In genomic region chr16:6829892-6830524, GRCm38 (mm10) we compare ENCODE assay signal across 28 mouse cellular contexts.
"Had no signal": no experiment of that assay in that cellular context is flagged by ENCODE, and none has a peak within 500 bp of the region (broad histone marks: within the 10 kb centered on the region; RNA-seq: fewer than 3 reads in every experiment).

No protein-coding gene starts in this region.

- H3K27me3 ChIP-seq: embryonic facial prominence, embryonic 12.5 days; embryonic facial prominence, embryonic 13.5 days; embryonic facial prominence, embryonic 15.5 days; forebrain, embryonic 12.5 days; forebrain, embryonic 13.5 days; forebrain, embryonic 15.5 days had no signal

- ATAC-seq: forebrain, embryonic 13.5 days; forebrain, embryonic 14.5 days; forebrain, embryonic 15.5 days; forebrain, embryonic 16.5 days; forebrain, postnatal 0 days had no signal

- H3K4me1 ChIP-seq: embryonic facial prominence, embryonic 10.5 days; embryonic facial prominence, embryonic 12.5 days; embryonic facial prominence, embryonic 13.5 days; embryonic facial prominence, embryonic 15.5 days; forebrain, embryonic 10.5 days; forebrain, embryonic 12.5 days; forebrain, embryonic 13.5 days; forebrain, embryonic 15.5 days had no signal

- DNase-seq: cerebellum, adult 18-20 months; cerebellum, adult 2 months; cerebellum, adult 8-10 months; cerebellum, adult 9-10 months; cerebellum, adult 9-11 months; cerebellum, postnatal 10 days; cerebellum, postnatal 14 days; cerebellum, postnatal 25 days; cerebellum, postnatal 36 days; embryo, embryonic 11 days; forebrain, postnatal 0 days; gastrocnemius, adult 2 months; gastrocnemius, postnatal 10 days; gastrocnemius, postnatal 14 days; gastrocnemius, postnatal 25 days; gastrocnemius, postnatal 36 days; heart, adult 11 months had no signal

- H3K4me2 ChIP-seq: embryonic facial prominence, embryonic 12.5 days; embryonic facial prominence, embryonic 13.5 days; embryonic facial prominence, embryonic 15.5 days; forebrain, embryonic 12.5 days; forebrain, embryonic 13.5 days; forebrain, embryonic 15.5 days had no signal

- H3K9ac ChIP-seq: embryonic facial prominence, embryonic 12.5 days; embryonic facial prominence, embryonic 13.5 days; embryonic facial prominence, embryonic 15.5 days; forebrain, embryonic 12.5 days; forebrain, embryonic 13.5 days; forebrain, embryonic 15.5 days; forebrain, postnatal 0 days had no signal

- H3K9me3 ChIP-seq: embryonic facial prominence, embryonic 10.5 days; embryonic facial prominence, embryonic 12.5 days; embryonic facial prominence, embryonic 13.5 days; embryonic facial prominence, embryonic 15.5 days; forebrain, embryonic 10.5 days; forebrain, embryonic 12.5 days; forebrain, embryonic 13.5 days; forebrain, embryonic 15.5 days had no signal

- H3K27ac ChIP-seq: embryonic facial prominence, embryonic 10.5 days; embryonic facial prominence, embryonic 12.5 days; embryonic facial prominence, embryonic 13.5 days; embryonic facial prominence, embryonic 15.5 days; forebrain, embryonic 10.5 days; forebrain, embryonic 12.5 days; forebrain, embryonic 13.5 days; forebrain, embryonic 15.5 days; gastrocnemius, adult 2 months had no signal

- H3K36me3 ChIP-seq: embryonic facial prominence, embryonic 10.5 days; embryonic facial prominence, embryonic 12.5 days; embryonic facial prominence, embryonic 13.5 days; embryonic facial prominence, embryonic 15.5 days; forebrain, embryonic 10.5 days; forebrain, embryonic 12.5 days; forebrain, embryonic 15.5 days had no signal

- H3K4me3 ChIP-seq: embryonic facial prominence, embryonic 10.5 days; embryonic facial prominence, embryonic 12.5 days; embryonic facial prominence, embryonic 13.5 days; embryonic facial prominence, embryonic 15.5 days; erythroblast, embryonic 14.5 days; forebrain, embryonic 10.5 days; forebrain, embryonic 12.5 days; forebrain, embryonic 13.5 days; forebrain, embryonic 15.5 days; gastrocnemius, adult 2 months had no signal
